Mouse (Mus musculus) bone marrow, adult 2 months (tissue): ENCODE data around the gene Tbc1d7.

Experiments used
- CTCF ChIP-seq: fragments of 200-500 bp; IDR thresholded peaks from 2 replicates; pipeline ENCODE4 v1.5.1; 2011; ENCODE audit warnings: low read length, control low read depth; ENCODE audit not compliant: control insufficient read depth, insufficient read depth
- POLR2A ChIP-seq: fragments of 200-500 bp; IDR thresholded peaks from 2 replicates; pipeline ENCODE4 v1.6.1; 2011; ENCODE audit warnings: low read depth, mild to moderate bottlenecking, control low read depth, low read length, borderline replicate concordance; ENCODE audit not compliant: control insufficient read depth

DNA sequence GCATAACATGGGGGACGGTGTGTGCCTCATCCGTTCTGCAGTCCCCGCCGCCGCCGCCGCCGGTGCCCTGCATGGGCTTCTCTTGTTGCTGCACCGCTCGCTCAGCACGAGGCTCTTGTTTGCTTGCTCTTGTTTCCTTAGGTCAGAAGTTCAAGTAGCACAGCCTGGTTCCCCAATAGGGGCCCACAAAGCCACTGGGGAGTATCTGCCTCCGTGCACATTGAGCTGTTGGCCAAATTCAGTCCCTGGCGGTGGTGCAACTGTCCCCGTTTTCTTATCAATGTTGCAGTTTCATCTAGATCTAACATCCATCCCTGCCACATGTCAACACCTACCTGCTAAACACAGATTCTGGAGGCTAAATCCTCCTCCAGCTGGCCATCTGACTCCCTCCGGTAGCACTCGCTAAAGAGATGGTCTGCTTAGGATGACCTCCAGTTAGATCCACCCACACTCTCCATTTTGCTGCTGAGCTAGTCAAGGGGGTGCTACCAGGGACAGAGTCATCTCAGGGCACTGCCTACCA is 37.7 kb upstream of the Tbc1d7 start:
- TF ChIP-seq CTCF, result no peak; the same call in 1 of the 2 replicates
- TF ChIP-seq POLR2A, result no peak
